Comparison of ENCODE assay signal across 25 mouse cellular contexts in the genomic region with DNA sequence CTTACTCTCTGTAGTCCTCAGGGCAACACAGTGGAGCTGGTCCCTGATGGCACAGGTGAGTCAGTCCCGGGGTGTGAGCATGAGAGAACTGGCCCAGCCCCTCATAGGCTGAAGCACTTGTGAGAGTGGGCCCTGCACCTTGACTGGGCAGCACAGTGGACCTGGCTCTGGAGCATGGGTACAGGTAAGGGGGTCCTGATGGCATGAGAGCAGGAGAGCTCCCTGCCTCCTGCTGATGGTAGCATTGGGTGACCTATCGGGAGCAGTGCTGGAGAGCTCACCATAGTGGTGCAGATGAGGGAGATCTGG. TPM values are rescaled to one million over a fixed set of nuclear protein-coding genes. Genes with fewer than 3 reads are reported as not detected.
A peak's percentile ranks its signal among the peaks of the same experiment; 100 is the strongest.
DNase-seq lines count a peak whose midpoint lies in the region; ATAC-seq and TF ChIP-seq lines count a peak whose summit lies in the region.
"Had no signal": no experiment of that assay in that cellular context is flagged by ENCODE, and none has a peak within 500 bp of the region (broad histone marks: within the 10 kb centered on the region; RNA-seq: fewer than 3 reads in every experiment).

No protein-coding gene starts in this region.

- no peak for DNase-seq in cerebellum, adult 2 months
- no peak for DNase-seq in hindbrain, embryonic 11.5 days (ENCODE audit: low spot score)
- no peak for DNase-seq in hindbrain, embryonic 10.5 days (ENCODE audit: low spot score)
- no peak for DNase-seq in midbrain, postnatal 0 days (ENCODE audit: low spot score)
- DNase-seq in urinary bladder, postnatal 36 days (ENCODE audit: low spot score in 2 of 2) = no peak
- no peak for DNase-seq in kidney, adult 2 months
- DNase-seq: embryo, embryonic 11 days; gastrocnemius, postnatal 14 days; heart, postnatal 14 days; liver, embryonic 13.5 days; spleen, adult 18-20 months; thymus, postnatal 25 days had no signal

- no peaks in the 10 kb centered on the region for H3K27me3 ChIP-seq in cerebellum, adult 2 months (ENCODE audit: control insufficient read depth, insufficient read depth, low read length)
- H3K27me3 ChIP-seq in hindbrain, embryonic 11.5 days (ENCODE audit: control insufficient read depth, insufficient read depth, low read length) = no peaks in the 10 kb centered on the region
- no peaks in the 10 kb centered on the region for H3K27me3 ChIP-seq in hindbrain, embryonic 10.5 days (ENCODE audit: insufficient read depth, poor library complexity, severe bottlenecking)
- no peaks in the 10 kb centered on the region for H3K27me3 ChIP-seq in hindbrain, embryonic 12.5 days
- H3K27me3 ChIP-seq in midbrain, postnatal 0 days (ENCODE audit: insufficient read depth, low read length) = no peaks in the 10 kb centered on the region
- H3K27me3 ChIP-seq in kidney, adult 2 months (replicated peaks; ENCODE audit: control insufficient read depth, insufficient read depth, low read length) = no peaks in the 10 kb centered on the region
- H3K27me3 ChIP-seq: kidney, embryonic 15.5 days; liver, embryonic 13.5 days had no signal

- 0 out of 2 replicates have a peak, but pooled peaks have one; percentile 20 for ATAC-seq in cerebellum, adult (ENCODE audit: insufficient number of reproducible peaks, low FRiP score, low TSS enrichment)
- ATAC-seq in hindbrain, embryonic 11.5 days (ENCODE audit: low FRiP score) = peak; percentile 42; the same call in 1 of the 2 replicates
- ATAC-seq in hindbrain, embryonic 12.5 days (ENCODE audit: low FRiP score) = peak; percentile 29; the same call in 1 of the 2 replicates
- peak; percentile 34; the same call in 1 of the 2 replicates for ATAC-seq in midbrain, postnatal 0 days (ENCODE audit: low FRiP score)
- ATAC-seq: CD4-positive, CD25-positive, alpha-beta regulatory T cell, adult 4 months; inflammation-experienced regulatory T-cells, adult 6 months had no signal

- TF ChIP-seq CTCF in cerebellum, adult 2 months (IDR thresholded peaks at IDR 0.05; ENCODE audit: borderline replicate concordance, insufficient read depth, low read depth, low read length) = no peak
- TF ChIP-seq CTCF in midbrain, postnatal 0 days (IDR thresholded peaks at IDR 0.05) = no peak
- TF ChIP-seq CTCF in kidney, adult 2 months (conservative IDR thresholded peaks at IDR 0.05; ENCODE audit: insufficient read depth, insufficient read length, low read depth, low read length) = no peak

- H3K9me3 ChIP-seq in hindbrain, embryonic 11.5 days (ENCODE audit: control insufficient read depth, low read length) = no peaks in the 10 kb centered on the region
- H3K9me3 ChIP-seq in hindbrain, embryonic 10.5 days = no peaks in the 10 kb centered on the region
- no peaks in the 10 kb centered on the region for H3K9me3 ChIP-seq in hindbrain, embryonic 12.5 days (replicated peaks)
- H3K9me3 ChIP-seq in midbrain, postnatal 0 days (ENCODE audit: low read length) = no peaks in the 10 kb centered on the region
- H3K9me3 ChIP-seq: G1E; kidney, embryonic 15.5 days; liver, embryonic 13.5 days had no signal

- H3K36me3 ChIP-seq in hindbrain, embryonic 11.5 days (ENCODE audit: control insufficient read depth, insufficient read depth, low read length) = no peaks in the 10 kb centered on the region
- no peaks in the 10 kb centered on the region for H3K36me3 ChIP-seq in hindbrain, embryonic 10.5 days
- no peaks in the 10 kb centered on the region for H3K36me3 ChIP-seq in hindbrain, embryonic 12.5 days
- H3K36me3 ChIP-seq in midbrain, postnatal 0 days (ENCODE audit: insufficient read depth, low read length) = no peaks in the 10 kb centered on the region
- H3K36me3 ChIP-seq in kidney, adult 2 months (ENCODE audit: control insufficient read depth, insufficient read depth, low read length) = no peaks in the 10 kb centered on the region
- H3K36me3 ChIP-seq: G1E; kidney, embryonic 15.5 days; liver, embryonic 13.5 days had no signal

- no peak overlapping the region for H3K4me2 ChIP-seq in hindbrain, embryonic 11.5 days (replicated peaks; ENCODE audit: low read depth, low read length)
- H3K4me2 ChIP-seq in hindbrain, embryonic 12.5 days (replicated peaks) = no peak overlapping the region
- H3K4me2 ChIP-seq in midbrain, postnatal 0 days (ENCODE audit: low read depth, low read length, poor library complexity, severe bottlenecking) = no peak overlapping the region
- H3K4me2 ChIP-seq: kidney, embryonic 15.5 days; liver, embryonic 13.5 days had no signal

- no peak overlapping the region for H3K27ac ChIP-seq in cerebellum, adult 2 months (ENCODE audit: insufficient read depth, low read length)
- H3K27ac ChIP-seq in hindbrain, embryonic 11.5 days (ENCODE audit: low read depth, low read length) = no peak overlapping the region
- H3K27ac ChIP-seq in hindbrain, embryonic 10.5 days = no peak overlapping the region
- H3K27ac ChIP-seq in hindbrain, embryonic 12.5 days = no peak overlapping the region
- no peak overlapping the region for H3K27ac ChIP-seq in midbrain, postnatal 0 days (ENCODE audit: low read depth, low read length)
- no peak overlapping the region for H3K27ac ChIP-seq in kidney, adult 2 months (ENCODE audit: insufficient read depth, low read depth, low read length)
- H3K27ac ChIP-seq: kidney, embryonic 15.5 days; liver, embryonic 13.5 days had no signal

- no peak overlapping the region for H3K9ac ChIP-seq in hindbrain, embryonic 11.5 days (ENCODE audit: low read depth, low read length)
- no peak overlapping the region for H3K9ac ChIP-seq in hindbrain, embryonic 12.5 days
- no peak overlapping the region for H3K9ac ChIP-seq in midbrain, postnatal 0 days (replicated peaks; ENCODE audit: low read length, poor library complexity, severe bottlenecking)
- H3K9ac ChIP-seq: kidney, embryonic 15.5 days; liver, embryonic 13.5 days had no signal

- no peak for TF ChIP-seq POLR2A in cerebellum, adult 2 months (IDR thresholded peaks at IDR 0.05; ENCODE audit: borderline replicate concordance, insufficient read depth, low read length)
- no peak for TF ChIP-seq POLR2A in kidney, adult 2 months (IDR thresholded peaks at IDR 0.05; ENCODE audit: low read depth, low read length)

- 88% methylated on average over 2 of the region's 2 CpGs for WGBS in cerebellum, adult 2 months
- 93% methylated on average over 2 of the region's 2 CpGs for WGBS in hindbrain, embryonic 11.5 days
- 90% methylated on average over 2 of the region's 2 CpGs for whole genome bisulfite sequencing in hindbrain, embryonic 10.5 days
- WGBS in hindbrain, embryonic 12.5 days = 93% methylated on average over 2 of the region's 2 CpGs
- 90% methylated on average over 2 of the region's 2 CpGs for WGBS in midbrain, postnatal 0 days
- 85% methylated on average over 2 of the region's 2 CpGs for WGBS in kidney, adult 2 months

- H3K4me1 ChIP-seq in cerebellum, adult 2 months (ENCODE audit: control insufficient read depth, insufficient read depth, low read length) = no peaks in the 10 kb centered on the region
- no peaks in the 10 kb centered on the region for H3K4me1 ChIP-seq in hindbrain, embryonic 11.5 days (replicated peaks; ENCODE audit: control insufficient read depth, insufficient read depth, low read length)
- peaks cover 5% of the 10 kb centered on the region; the same call in 1 of the 2 replicates for H3K4me1 ChIP-seq in hindbrain, embryonic 10.5 days (replicated peaks)
- H3K4me1 ChIP-seq in hindbrain, embryonic 12.5 days = no peaks in the 10 kb centered on the region
- no peaks in the 10 kb centered on the region for H3K4me1 ChIP-seq in midbrain, postnatal 0 days (ENCODE audit: insufficient read depth, low read length)
- H3K4me1 ChIP-seq in kidney, adult 2 months (ENCODE audit: control insufficient read depth, insufficient read depth, low read length) = no peaks in the 10 kb centered on the region
- H3K4me1 ChIP-seq: kidney, embryonic 15.5 days; liver, embryonic 13.5 days had no signal

- H3K4me3 ChIP-seq in cerebellum, adult 2 months (replicated peaks; ENCODE audit: insufficient read depth, low read depth, low read length) = no peak overlapping the region
- H3K4me3 ChIP-seq in hindbrain, embryonic 11.5 days (ENCODE audit: low read depth, low read length) = no peak overlapping the region
- H3K4me3 ChIP-seq in hindbrain, embryonic 10.5 days = no peak overlapping the region
- no peak overlapping the region for H3K4me3 ChIP-seq in hindbrain, embryonic 12.5 days
- H3K4me3 ChIP-seq in midbrain, postnatal 0 days (ENCODE audit: low read depth, low read length) = no peak overlapping the region
- no peak overlapping the region for H3K4me3 ChIP-seq in kidney, adult 2 months (ENCODE audit: insufficient read depth, low read depth, low read length)
- H3K4me3 ChIP-seq: kidney, embryonic 15.5 days; liver, embryonic 13.5 days had no signal

RNA-seq across cellular contexts. Expression of a gene that starts 56.5 kb away (rescaled TPM):
- polyA plus RNA-seq in cerebellum, adult 2 months (2012; rRNA removed) = not detected in 2 replicates
- polyA plus RNA-seq in hindbrain, embryonic 11.5 days (2014; fragmentation: Nextera tagmentation; extraction: Ambion mirVana) = 8.1 and 8.2 TPM in 2 replicates
- 1.3 and 5.6 TPM in 2 replicates for polyA plus RNA-seq in hindbrain, embryonic 10.5 days (2016; fragmentation: Nextera tagmentation; extraction: Ambion mirVana)
- polyA plus RNA-seq in hindbrain, embryonic 12.5 days (2016; fragmentation: Nextera tagmentation; extraction: Ambion mirVana) = 7.8 and 8.9 TPM in 2 replicates
- total RNA-seq in midbrain, postnatal 0 days (2014; rRNA removed) = 0.76 and 2.7 TPM in 2 replicates
- 0.26 and 0.29 TPM in 2 replicates for polyA plus RNA-seq in midbrain, postnatal 0 days (2015; fragmentation: Nextera tagmentation; extraction: Ambion mirVana)
- polyA plus RNA-seq in kidney, adult 2 months (2012; rRNA removed) = not detected in 2 replicates
- total RNA-seq: gastrocnemius, postnatal 14 days; heart, adult 8-10 months; heart, postnatal 14 days; left cerebral cortex, postnatal 4 days; megakaryocyte, adult 5-6 weeks had no signal
- polyA plus RNA-seq: frontal cortex, adult 2 months; G1E; inflammation-experienced regulatory T-cells, adult 6 months; kidney, embryonic 15.5 days; large intestine, adult 2 months; liver, embryonic 13.5 days; lung, embryonic 16.5 days; testis, adult 2 months had no signal
